Mouse (Mus musculus): ENCODE data around the gene Vps16. TPM values are rescaled to one million over a fixed set of nuclear protein-coding genes. Genes with fewer than 3 reads are reported as not detected.
A peak's percentile ranks its signal among the peaks of the same experiment; 100 is the strongest.

Vps16 gene
- total and polyA plus RNA-seq, 3 experiments = 90.0 to 114 TPM; not detected in 1

DNA sequence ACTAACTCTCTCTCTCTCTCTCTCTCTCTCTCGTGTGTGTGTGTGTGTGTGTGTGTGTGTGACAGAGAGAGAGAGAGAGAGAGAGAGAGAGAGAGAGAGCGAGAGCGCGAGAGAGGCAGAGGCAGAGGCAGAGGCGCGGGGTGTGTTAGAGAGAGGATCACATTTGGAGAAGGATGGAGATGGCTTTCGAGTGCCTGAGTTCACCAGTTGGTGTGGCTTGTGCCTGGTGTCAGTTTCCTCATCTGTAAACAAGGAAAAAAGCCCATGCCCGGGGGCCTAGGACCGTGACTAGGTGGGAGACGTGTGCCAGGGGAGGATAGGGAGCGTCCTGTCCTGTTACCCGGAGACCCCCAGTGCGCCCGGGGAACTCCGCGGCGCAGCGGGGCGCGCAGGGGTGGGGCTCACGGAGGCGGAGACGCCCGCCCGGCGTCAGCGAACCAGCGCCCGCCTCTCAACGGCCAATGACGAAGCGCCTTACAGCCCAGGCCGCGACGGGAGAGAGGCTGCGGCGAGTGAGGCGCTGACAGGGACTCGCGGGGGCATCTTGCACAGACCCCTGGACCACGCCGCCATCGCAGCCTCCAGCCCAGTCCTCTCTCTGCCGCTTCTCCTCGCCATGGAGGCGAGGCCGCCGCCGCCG is 25.8 kb downstream of the Vps16 start, which contains the start of gene Ptpra (continued):
- no peak for TF ChIP-seq TCF12 (IDR thresholded peaks at IDR 0.05; ENCODE audit: low read depth, low read length)
- no peak for TF ChIP-seq MAFK (IDR thresholded peaks at IDR 0.05; ENCODE audit: borderline replicate concordance, low read depth, low read length)
- no peak for TF ChIP-seq MEF2A (IDR thresholded peaks at IDR 0.05; ENCODE audit: extremely low read depth, insufficient replicate concordance, low read depth, low read length, poor library complexity, severe bottlenecking)
- peak; percentile 20; the same call in 1 of the 2 replicates for TF ChIP-seq JUND (IDR thresholded peaks at IDR 0.05; ENCODE audit: low read depth, low read length)
- no peak for TF ChIP-seq TAL1 (IDR thresholded peaks at IDR 0.05; ENCODE audit: low read length)
- TF ChIP-seq E2F4 (IDR thresholded peaks at IDR 0.05; ENCODE audit: borderline replicate concordance, low read depth, low read length) = no peak
- TF ChIP-seq CHD1 (IDR thresholded peaks at IDR 0.05; ENCODE audit: low read depth, low read length) = no peak
- no peak for TF ChIP-seq UBTF (IDR thresholded peaks at IDR 0.05; ENCODE audit: borderline replicate concordance, insufficient read depth, low read depth, low read length)
- TF ChIP-seq ELF1 (IDR thresholded peaks at IDR 0.05; ENCODE audit: low read depth, low read length) = 0 out of 2 replicates have a peak, but pooled peaks have one; percentile 9
- no peak for TF ChIP-seq RAD21 (IDR thresholded peaks at IDR 0.05; ENCODE audit: low read depth, low read length)
- no peak; the same call in 1 of the 2 replicates for TF ChIP-seq MXI1 (IDR thresholded peaks at IDR 0.05; ENCODE audit: low read depth, low read length)
- no peak for TF ChIP-seq SMC3 (IDR thresholded peaks at IDR 0.05; ENCODE audit: low read depth, low read length)

DNA sequence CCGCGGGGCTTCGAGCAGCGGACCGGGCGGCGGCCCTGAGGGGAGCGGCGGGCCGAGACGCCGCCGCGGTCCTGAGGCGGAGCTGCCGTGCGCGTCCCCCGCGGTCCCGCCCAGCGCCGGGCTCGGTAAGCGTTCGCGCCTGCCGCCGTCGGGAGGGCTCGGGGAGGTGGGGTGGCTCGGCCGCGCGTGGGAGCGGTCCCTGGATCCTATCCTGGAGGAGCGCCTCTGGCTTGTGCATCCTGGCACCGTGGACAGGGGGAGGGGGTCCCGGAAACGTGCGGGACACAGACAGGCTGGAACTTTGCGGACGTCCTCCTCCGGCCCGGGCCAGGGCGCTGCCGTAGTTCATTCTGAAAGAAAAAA is 26.3 kb downstream of the Vps16 start:
- no peak for DNase-seq (ENCODE audit: low read depth, low spot score)
- no peaks in the 10 kb centered on the region for H3K9me3 ChIP-seq (replicated peaks; ENCODE audit: insufficient read depth, low read length)
- no peak for TF ChIP-seq ZNF384 (IDR thresholded peaks at IDR 0.05; ENCODE audit: low read depth, low read length)
- 0 out of 2 replicates have a peak, but pooled peaks have one; percentile 0 for TF ChIP-seq ELF1 (IDR thresholded peaks at IDR 0.05; ENCODE audit: low read depth, low read length)
- TF ChIP-seq SIN3A (IDR thresholded peaks at IDR 0.05; ENCODE audit: low read length) = peak; percentile 22; the same call in 1 of the 2 replicates
- 0 out of 2 replicates have a peak, but pooled peaks have one; percentile 73 for TF ChIP-seq UBTF (IDR thresholded peaks at IDR 0.05; ENCODE audit: borderline replicate concordance, insufficient read depth, low read depth, low read length)
- peaks cover 34% of the 10 kb centered on the region for H3K79me2 ChIP-seq (ENCODE audit: control insufficient read depth, insufficient read depth, low read length, poor library complexity)
- peaks cover 19 to 32% of the 10 kb centered on the region in 2 experiments for H3K4me1 ChIP-seq (ENCODE audit: control insufficient read depth in 1 of 2, insufficient read depth in 2 of 2, low read length in 2 of 2)
- H3K27me3 ChIP-seq (ENCODE audit: control insufficient read depth in 1 of 2, insufficient read depth in 2 of 2, low read length in 2 of 2) = no peaks in the 10 kb centered on the region
- peak overlapping the region; percentile 93 for H3K9ac ChIP-seq (ENCODE audit: control insufficient read depth, low read depth, low read length, poor library complexity, severe bottlenecking)
- peak overlapping the region; percentile 65 for H3K27ac ChIP-seq (ENCODE audit: control insufficient read depth, low read depth, low read length)
- peaks cover 0 to 40% of the 10 kb centered on the region in 2 experiments; a peak in 2 of 4 replicates for H3K36me3 ChIP-seq (ENCODE audit: control insufficient read depth in 1 of 2, insufficient read depth in 2 of 2, low read length in 2 of 2)
- H3K4me3 ChIP-seq (ENCODE audit: control insufficient read depth in 1 of 2, insufficient read depth in 1 of 2, low read depth in 2 of 2, low read length in 2 of 2) = peak overlapping the region; percentile 87 to 97

DNA sequence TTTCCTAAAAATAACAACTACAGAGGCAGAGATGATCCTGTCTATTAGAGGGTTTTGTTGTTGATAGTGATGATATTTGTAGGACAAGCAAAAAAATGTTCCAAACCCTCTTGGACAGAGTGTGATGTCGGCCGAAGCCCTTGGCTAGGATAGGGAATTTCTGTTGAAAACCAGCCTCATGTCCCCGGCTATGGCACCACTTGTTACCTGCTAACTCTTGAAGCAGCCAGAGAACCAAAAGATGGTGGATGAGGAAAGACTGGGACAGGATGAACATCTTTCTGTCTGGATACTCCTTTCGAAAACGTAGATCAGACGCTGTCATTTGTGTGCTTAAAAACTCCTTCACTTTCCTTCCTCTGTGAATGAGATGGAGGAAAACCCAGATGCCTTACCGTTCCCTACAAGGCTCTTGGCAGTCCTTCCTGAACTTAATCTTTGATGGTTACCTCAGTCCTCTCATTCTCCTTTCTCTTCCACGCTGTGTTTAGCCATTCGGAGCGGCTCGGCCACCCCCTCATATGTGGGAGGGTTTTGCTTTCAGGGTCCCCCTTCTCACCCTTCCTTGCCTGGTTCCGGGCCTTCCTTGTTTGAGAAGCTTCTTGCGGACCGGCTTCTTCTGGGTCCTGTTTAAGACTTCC is 27.1 kb downstream of the Vps16 start:
- no peak for DNase-seq (ENCODE audit: low read depth, low spot score)
- no peaks in the 10 kb centered on the region for H3K27me3 ChIP-seq (ENCODE audit: control insufficient read depth in 1 of 2, insufficient read depth in 2 of 2, low read length in 2 of 2)
- H3K36me3 ChIP-seq (ENCODE audit: control insufficient read depth in 1 of 2, insufficient read depth in 2 of 2, low read length in 2 of 2) = peaks cover 0 to 40% of the 10 kb centered on the region in 2 experiments; a peak in 2 of 4 replicates
- peaks cover 39% of the 10 kb centered on the region for H3K79me2 ChIP-seq (ENCODE audit: control insufficient read depth, insufficient read depth, low read length, poor library complexity)
- no peak overlapping the region for H3K27ac ChIP-seq (ENCODE audit: control insufficient read depth, low read depth, low read length)
- no peaks in the 10 kb centered on the region for H3K9me3 ChIP-seq (replicated peaks; ENCODE audit: insufficient read depth, low read length)
- H3K4me3 ChIP-seq (ENCODE audit: control insufficient read depth in 1 of 2, insufficient read depth in 1 of 2, low read depth in 2 of 2, low read length in 2 of 2) = peak overlapping the region; percentile 87 to 97
- H3K4me1 ChIP-seq (ENCODE audit: control insufficient read depth in 1 of 2, insufficient read depth in 2 of 2, low read length in 2 of 2) = peaks cover 19 to 32% of the 10 kb centered on the region in 2 experiments
- H3K9ac ChIP-seq (ENCODE audit: control insufficient read depth, low read depth, low read length, poor library complexity, severe bottlenecking) = peak overlapping the region; percentile 93
- TF ChIP-seq KAT2A (conservative IDR thresholded peaks at IDR 0.05; ENCODE audit: low read depth, low read length) = no peak
- TF ChIP-seq CHD2 (IDR thresholded peaks at IDR 0.05; ENCODE audit: low read length) = no peak
- no peak for TF ChIP-seq POLR2AphosphoS2 (IDR thresholded peaks at IDR 0.05; ENCODE audit: low read length)

Data from MEL (cell line).